Mouse (Mus musculus) retina, postnatal 1 day (tissue): ENCODE data around the gene Slc22a14.
"Not testable (repeated sequence)": the region's sequence is repeated elsewhere in the genome, so short reads cannot be mapped to it uniquely, and the experiment has no call there.

Source experiments
- DNase-seq: peaks from one replicate; pipeline ENCODE4 v3.0.0-alpha.2; 2012

The Slc22a14 gene

GRCm38 (mm10) chr9:119256161-119256560 is 109.2 kb downstream of the Slc22a14 start:
- no peak for DNase-seq

GRCm38 (mm10) chr9:119255096-119255495 is 110.3 kb downstream of the Slc22a14 start:
- no peak for DNase-seq

DNA sequence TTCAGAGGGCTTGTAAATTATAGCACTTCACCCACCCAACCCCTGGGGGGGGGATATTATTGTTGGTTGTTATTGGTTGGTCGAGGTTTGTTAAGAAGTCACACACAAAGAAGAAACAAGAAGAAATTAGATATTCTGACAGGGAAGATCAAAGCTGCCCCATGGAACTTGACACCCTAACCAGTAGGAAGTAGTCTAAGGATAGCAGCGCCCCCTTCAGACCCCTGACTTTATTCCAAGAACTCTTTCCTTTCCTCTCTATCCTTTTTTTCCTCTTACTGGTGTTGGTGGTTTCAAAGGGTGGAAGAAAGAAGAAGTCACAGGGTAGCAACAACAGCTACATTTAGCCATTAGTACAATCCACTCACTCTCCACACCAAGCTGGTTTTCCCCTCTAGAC is 111.2 kb downstream of the Slc22a14 start:
- no peak for DNase-seq

- no peak for DNase-seq
Measured at GRCm38 (mm10) chr9:119247996-119248395, 117.4 kb downstream of the Slc22a14 start.

- DNase-seq, result no peak
Measured at GRCm38 (mm10) chr9:119246826-119247225, 118.5 kb downstream of the Slc22a14 start.

DNA sequence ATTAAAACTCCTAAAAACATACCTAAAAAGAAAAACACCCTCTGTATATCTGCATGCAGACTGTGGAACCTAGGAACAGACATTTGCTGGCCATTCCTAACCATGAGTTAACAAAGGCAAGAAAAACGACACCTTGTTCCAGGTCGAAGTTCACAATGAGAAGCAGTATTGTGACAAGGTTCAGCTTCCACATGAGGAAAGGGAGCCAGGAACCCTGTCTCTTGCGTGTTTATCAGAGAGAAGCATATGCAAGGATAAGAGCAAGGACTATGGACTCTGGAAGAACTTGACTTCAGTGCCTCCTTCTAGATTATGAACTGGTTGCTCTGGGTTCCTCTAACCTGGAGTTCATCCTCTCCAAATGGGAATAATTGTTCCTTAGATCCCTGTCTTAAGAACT is 121.4 kb downstream of the Slc22a14 start:
- no peak for DNase-seq

DNA sequence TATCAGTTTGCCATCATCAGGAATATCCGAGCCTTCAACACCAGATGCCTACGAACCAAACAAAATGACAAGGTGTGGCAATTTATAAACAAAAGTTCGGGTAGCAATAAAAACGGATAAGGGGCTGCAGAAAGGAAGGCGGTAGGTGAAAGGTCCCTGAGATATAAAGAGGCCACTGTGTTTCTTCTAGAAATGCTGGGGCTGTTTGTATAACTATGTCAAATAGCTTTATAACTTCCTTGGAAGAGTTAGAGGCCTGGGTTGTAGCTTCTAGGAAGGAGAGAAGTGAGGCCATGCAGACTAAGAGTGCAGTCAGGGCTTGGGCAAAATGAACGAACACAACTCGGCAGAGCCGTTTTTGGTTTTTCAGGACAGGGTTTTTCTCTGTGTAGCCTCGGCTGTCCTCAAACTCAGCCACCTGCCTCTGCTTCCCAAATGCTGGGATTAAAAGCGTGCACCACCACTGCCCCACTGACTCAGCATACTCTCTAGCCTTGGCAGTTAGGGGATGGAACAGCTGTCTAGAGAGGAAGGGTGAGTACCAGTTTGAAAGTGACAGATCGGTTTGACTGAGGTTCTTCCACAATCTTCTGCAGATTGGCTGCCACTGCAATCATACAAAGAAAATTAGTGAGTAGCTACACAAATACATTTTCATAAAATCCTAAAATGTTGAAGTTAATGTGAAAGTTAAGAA is 124.0 kb downstream of the Slc22a14 start:
- no peak for DNase-seq

DNA sequence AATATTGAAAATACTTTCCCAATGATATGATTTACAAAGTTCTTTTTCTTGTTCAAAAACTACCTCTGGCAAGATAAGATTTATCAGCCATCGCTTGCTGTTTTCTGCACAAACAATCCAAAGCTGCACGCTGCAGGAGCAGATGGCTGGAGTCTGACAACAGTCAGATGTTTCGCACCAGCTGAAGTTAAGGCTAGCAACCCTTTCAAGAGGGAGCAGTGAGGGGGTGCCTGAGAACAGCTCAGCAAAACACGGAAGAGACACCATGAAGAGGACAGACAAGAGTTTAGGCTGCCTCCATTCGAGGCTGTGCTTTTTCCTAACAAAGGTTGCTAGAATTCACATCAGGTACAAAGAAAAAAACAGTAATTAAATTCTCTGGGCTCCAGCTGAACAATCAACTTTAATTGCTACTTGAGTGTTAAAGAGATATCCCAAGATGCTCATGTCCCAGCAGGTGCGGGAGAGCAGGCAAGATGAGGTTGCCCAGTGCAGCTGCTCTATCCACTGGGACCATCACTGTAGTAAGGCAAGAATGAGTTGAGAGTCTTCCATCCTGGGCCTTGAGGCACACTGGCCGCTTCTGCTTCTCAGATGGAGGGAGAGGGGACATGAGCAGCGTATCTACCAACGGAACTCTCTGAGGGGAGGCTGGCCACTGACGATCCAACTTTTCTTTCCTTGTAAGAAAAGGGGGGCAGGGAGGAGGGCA is 124.9 kb downstream of the Slc22a14 start:
- no peak for DNase-seq

DNA sequence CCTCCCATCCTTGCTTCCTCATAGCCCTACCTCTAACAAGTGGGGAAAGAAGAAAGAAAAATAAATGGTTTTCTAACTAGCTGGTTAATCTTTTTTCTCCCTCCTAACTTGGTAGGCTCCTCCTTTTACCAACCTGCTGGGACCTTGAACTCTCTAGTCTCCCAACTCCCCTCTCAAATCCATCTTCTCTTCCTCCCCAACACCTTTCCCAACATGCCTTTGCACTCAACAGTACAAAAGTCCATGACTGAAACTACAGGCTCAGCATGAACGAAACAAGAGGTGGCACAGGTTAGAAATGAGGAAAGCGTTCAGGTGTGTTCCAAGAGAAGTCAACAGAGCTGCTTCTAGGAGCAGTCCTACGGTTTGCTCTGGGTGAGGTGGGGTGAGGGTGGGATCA is 126.1 kb downstream of the Slc22a14 start:
- no peak for DNase-seq

GRCm38 (mm10) chr9:119238796-119239195 is 126.6 kb downstream of the Slc22a14 start:
- no peak for DNase-seq

DNA sequence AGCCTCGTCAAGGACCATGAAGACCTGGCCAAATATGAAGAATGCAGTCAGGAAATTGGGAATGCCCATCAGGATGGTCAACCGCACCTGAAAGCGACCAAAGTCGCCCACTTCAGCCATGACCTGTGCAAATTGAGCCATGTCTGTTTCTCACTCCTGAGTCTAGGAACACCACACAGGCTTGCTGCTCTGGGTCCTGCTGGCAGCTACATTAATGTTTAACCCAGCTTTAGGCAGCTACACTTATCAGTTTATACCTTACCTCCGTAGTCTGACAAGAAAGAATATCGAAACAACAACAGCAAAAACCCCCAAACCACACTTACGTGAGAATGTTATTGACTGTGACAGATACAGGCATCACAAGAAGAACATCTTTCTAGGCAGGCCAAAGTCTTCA is 133.8 kb downstream of the Slc22a14 start:
- no peak for DNase-seq

GRCm38 (mm10) chr9:119230829-119231228 is 134.5 kb downstream of the Slc22a14 start:
- DNase-seq, result no peak

DNA sequence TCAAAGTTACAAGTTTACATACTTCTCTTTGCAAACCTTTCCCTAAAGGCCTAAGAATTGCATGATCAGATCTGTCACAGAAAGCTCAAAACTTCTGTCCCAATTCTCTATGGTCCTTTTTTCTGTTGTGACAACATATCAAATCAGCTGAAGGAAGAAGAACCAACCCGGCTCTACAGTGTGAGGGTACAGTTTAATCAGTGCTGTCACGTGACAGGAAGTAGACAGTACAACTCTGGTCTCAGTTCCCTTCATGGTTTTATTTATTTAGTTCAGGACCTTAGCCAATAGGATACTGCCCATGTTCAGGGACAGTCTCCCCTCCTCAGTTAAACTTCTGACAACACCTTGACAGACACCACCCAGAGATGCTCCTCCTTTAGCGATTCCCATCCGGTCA is 145.1 kb downstream of the Slc22a14 start:
- no peak for DNase-seq

DNA sequence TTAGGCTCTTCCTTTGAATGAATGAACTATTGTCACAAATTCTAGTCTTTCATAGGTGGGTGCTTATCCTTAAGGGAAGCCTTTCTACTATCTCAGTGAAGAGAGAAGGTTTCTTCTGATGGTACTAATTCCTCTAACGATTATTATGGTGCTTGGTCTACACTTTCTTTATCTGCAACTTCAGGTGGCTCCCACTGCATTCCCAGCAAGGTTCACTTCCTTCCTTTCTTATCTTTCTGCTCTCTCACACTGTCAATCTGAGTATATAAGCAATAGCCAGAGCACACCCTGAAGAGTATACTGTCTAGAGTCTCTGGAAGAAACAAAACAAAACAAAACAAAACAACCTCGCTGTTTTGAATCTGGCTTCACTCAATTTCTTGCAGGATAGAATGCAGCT is 145.7 kb downstream of the Slc22a14 start:
- DNase-seq, result no peak

DNA sequence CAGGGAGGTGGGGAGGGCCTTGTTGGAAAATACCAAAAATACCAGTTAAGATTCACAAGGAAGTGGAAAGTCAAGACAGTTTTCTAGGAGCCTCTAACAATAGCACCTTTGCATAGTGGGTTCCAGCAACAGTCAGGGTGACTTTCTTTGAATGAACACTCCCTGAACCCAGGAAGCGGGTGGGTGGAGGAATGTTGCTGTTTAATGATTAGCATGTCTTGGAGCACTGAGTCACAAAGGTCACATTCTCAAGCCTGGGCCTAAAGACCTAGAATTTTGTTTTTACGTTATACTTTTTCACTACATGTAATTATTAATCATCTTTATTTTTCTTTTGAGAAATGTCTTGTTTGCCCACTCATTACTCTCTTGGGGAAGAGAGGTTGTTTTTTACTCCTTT is 150.0 kb downstream of the Slc22a14 start:
- not testable (repeated sequence) for DNase-seq

- DNase-seq, result no peak
Measured at GRCm38 (mm10) chr9:119214601-119215000, 150.8 kb downstream of the Slc22a14 start.

GRCm38 (mm10) chr9:119212996-119213395 is 152.4 kb downstream of the Slc22a14 start:
- no peak for DNase-seq

- DNase-seq, result no peak
Measured at GRCm38 (mm10) chr9:119208998-119209397, 156.4 kb downstream of the Slc22a14 start, which contains the start of gene Slc22a13. Gene Slc22a13 (minus strand): TSS chr9:119209098.

GRCm38 (mm10) chr9:119207113-119207512 is 158.2 kb downstream of the Slc22a14 start:
- no peak for DNase-seq

- no peak for DNase-seq
Measured at GRCm38 (mm10) chr9:119206666-119207065, 158.7 kb downstream of the Slc22a14 start.

DNA sequence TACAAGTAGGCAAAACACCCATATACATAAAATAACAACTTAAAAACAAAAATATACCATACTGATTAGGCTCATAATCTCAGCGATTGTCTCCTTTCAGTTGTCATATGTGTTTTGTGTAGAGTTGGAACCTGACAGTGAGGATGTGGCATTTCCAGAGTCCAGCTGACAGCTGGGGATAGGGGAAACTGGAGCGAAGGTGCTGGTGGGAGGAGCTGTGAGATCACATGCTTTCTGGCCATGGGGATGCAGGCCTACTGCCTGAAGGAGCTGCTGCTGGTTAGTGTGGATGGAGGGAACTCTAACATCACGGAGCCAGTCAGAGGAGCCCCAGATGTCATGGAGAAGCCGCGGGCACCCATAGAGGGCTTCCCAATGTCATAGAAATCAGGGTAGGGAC is 159.6 kb downstream of the Slc22a14 start:
- DNase-seq, result no peak

GRCm38 (mm10) chr9:119203617-119204016 is 161.7 kb downstream of the Slc22a14 start:
- DNase-seq, result no peak

DNA sequence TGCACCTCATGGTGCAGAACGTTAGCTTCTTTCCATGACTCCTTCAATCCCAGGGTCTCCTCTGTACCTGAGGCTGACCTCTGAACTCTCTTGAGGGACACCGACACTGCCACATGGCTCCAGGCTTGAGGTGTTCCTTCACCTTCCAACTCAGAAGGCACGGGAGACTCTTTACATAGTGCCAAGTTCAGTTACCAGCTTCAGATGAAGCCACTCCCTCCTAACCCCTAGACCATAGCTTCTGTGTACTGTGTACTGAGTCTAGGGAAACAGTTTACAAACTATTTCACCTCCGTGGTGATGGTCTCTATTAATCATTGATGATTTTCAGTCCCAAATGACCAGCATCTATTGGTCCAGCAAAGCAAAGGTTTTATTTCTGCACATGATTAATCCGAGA is 163.7 kb downstream of the Slc22a14 start:
- no peak for DNase-seq

GRCm38 (mm10) chr9:119199151-119199861 is 166.0 kb downstream of the Slc22a14 start:
- DNase-seq, result peak; percentile 34
